Mouse (Mus musculus) heart, postnatal 0 days (tissue): ENCODE measurements around the gene Fam20a.
A peak's percentile ranks its signal among the peaks of the same experiment; 100 is the strongest.

ENCODE experiments used
- CTCF ChIP-seq: IDR thresholded peaks from 2 replicates; pipeline ENCODE4 v1.5.1; 2016; ENCODE audit warnings: antibody characterized with exemption, control low read depth, low read depth
- EP300 ChIP-seq: IDR thresholded peaks from 2 replicates; pipeline ENCODE4 v1.6.1; 2016; ENCODE audit warnings: antibody characterized with exemption, low read depth

GRCm38 (mm10) chr11:109627648-109628047 is 94.4 kb downstream of the Fam20a start:
- peak; percentile 41 for TF ChIP-seq CTCF
- TF ChIP-seq EP300 = no peak
